Mouse (Mus musculus) liver, postnatal 0 days (tissue): ENCODE data around the gene Wdr45b.

Experiments used
- CTCF ChIP-seq: sonication (generic); IDR thresholded peaks from 2 replicates; pipeline ENCODE4 v1.5.1; 2016; ENCODE audit warnings: antibody characterized with exemption, low read depth
- EP300 ChIP-seq: IDR thresholded peaks from 2 replicates; pipeline ENCODE4 v1.6.1; 2016; ENCODE audit warnings: antibody characterized with exemption, low read depth, mild to moderate bottlenecking

DNA sequence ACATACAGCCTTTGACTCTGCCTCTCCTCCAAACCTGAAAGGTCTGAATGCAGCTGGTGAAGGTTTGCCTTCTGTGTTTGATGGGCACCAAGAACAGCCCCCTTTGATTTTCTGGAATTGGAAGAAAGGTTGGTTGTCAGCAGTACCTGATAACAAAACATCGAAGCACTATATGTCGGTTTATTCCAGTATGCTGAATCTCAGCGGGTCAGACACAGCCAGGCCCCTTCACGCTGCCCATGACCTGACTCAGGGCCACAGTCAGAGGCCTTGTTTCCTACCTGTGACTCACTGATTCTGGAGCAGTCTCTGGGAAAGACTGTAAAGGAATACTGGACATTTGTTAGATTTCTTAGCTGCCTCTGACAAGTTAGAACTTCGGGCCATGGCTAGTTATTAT lies 59.5 kb downstream of the Wdr45b start:
- TF ChIP-seq CTCF (no peak), EP300 (no peak)
